Mouse (Mus musculus) heart, embryonic 14.5 days (tissue): ENCODE measurements around the gene Tgtp2. TPM values are rescaled to one million over a fixed set of nuclear protein-coding genes. Genes with fewer than 3 reads are reported as not detected.
"Not testable (repeated sequence)": the region's sequence is repeated elsewhere in the genome, so short reads cannot be mapped to it uniquely, and the experiment has no call there.

Experiments
- ATAC-seq: fragments of 200-750 bp; cut with Nextera tagmentation; 2 replicates; pipeline ENCODE4 v1.8.0; 2017; ENCODE audit warnings: low read depth, moderate TSS enrichment; ENCODE audit not compliant: insufficient number of reproducible peaks, insufficient read depth, low FRiP score
- H3K27ac ChIP-seq, 2 experiments: fragments of 200-500 bp in 1 of 2; fragments of 300-500 bp in 1 of 2; sonication (generic) in 1 of 2; replicated peaks in 1 of 2; 2 replicates each; pipeline ENCODE4 v1.5.1; 2012 to 2014; ENCODE audit warnings: low read depth in 2 of 2, low read length in 2 of 2, control low read depth in 1 of 2, mild to moderate bottlenecking in 1 of 2, mixed read lengths in 1 of 2; ENCODE audit not compliant: control insufficient read depth in 1 of 2, insufficient read depth in 1 of 2
- H3K27me3 ChIP-seq: fragments of 300-500 bp; sonication (generic); 2 replicates; pipeline ENCODE4 v1.6.1; 2014; ENCODE audit warnings: mild to moderate bottlenecking, low read length, control low read depth; ENCODE audit not compliant: control insufficient read depth, insufficient read depth
- H3K36me3 ChIP-seq: fragments of 300-500 bp; sonication (generic); 2 replicates; pipeline ENCODE4 v1.6.1; 2014; ENCODE audit warnings: mild to moderate bottlenecking, control low read depth, low read length, mixed read lengths; ENCODE audit not compliant: control insufficient read depth, insufficient read depth
- H3K4me1 ChIP-seq, 2 experiments: fragments of 200-500 bp in 1 of 2; fragments of 300-500 bp in 1 of 2; sonication (generic) in 1 of 2; 2 replicates each; pipeline ENCODE4 v1.6.1; 2012 to 2014; ENCODE audit warnings: low read length in 2 of 2, control low read depth in 1 of 2, mixed read lengths in 1 of 2; ENCODE audit not compliant: control insufficient read depth in 2 of 2, insufficient read depth in 2 of 2
- H3K4me2 ChIP-seq: fragments of 300-500 bp; sonication (generic); 2 replicates; pipeline ENCODE4 v1.6.1; 2014; ENCODE audit warnings: mild to moderate bottlenecking, low read length
- H3K4me3 ChIP-seq, 2 experiments: fragments of 200-500 bp in 1 of 2; fragments of 300-500 bp in 1 of 2; sonication (generic) in 1 of 2; 2 replicates each; pipeline ENCODE4 v1.5.1; 2012 to 2014; ENCODE audit warnings: low read length in 2 of 2, mild to moderate bottlenecking in 2 of 2, control low read depth in 1 of 2, low read depth in 1 of 2, moderate library complexity in 1 of 2; ENCODE audit not compliant: control insufficient read depth in 1 of 2, insufficient read depth in 1 of 2
- H3K9ac ChIP-seq: fragments of 300-500 bp; sonication (generic); 2 replicates; pipeline ENCODE4 v1.6.1; 2014; ENCODE audit warnings: mild to moderate bottlenecking, low read length
- H3K9me3 ChIP-seq: fragments of 300-500 bp; sonication (generic); 2 replicates; pipeline ENCODE4 v1.6.1; 2016; ENCODE audit warnings: low read length, control low read depth; ENCODE audit not compliant: control insufficient read depth
- WGBS: fragments of 180-500 bp; shearing (Covaris S2); extraction: QIAGEN DNeasy Blood & Tissue Kit; methylation state at CpG from one replicate; pipeline ENCODE4 v1.1.7; 2014; 5-methylcytosine and 5-hydroxymethylcytosine counted together
- polyA plus RNA-seq: library from polyadenylated mRNA; unstranded; fragments of >200 nt; fragmentation: Nextera tagmentation; extraction: Ambion mirVana; gene quantifications from 2 replicates; pipeline ENCODE4 v1.2.1, GENCODE M21; 2014

Gene Tgtp2
- polyA plus RNA-seq, 1 experiment from 2014 or later, result not detected

DNA sequence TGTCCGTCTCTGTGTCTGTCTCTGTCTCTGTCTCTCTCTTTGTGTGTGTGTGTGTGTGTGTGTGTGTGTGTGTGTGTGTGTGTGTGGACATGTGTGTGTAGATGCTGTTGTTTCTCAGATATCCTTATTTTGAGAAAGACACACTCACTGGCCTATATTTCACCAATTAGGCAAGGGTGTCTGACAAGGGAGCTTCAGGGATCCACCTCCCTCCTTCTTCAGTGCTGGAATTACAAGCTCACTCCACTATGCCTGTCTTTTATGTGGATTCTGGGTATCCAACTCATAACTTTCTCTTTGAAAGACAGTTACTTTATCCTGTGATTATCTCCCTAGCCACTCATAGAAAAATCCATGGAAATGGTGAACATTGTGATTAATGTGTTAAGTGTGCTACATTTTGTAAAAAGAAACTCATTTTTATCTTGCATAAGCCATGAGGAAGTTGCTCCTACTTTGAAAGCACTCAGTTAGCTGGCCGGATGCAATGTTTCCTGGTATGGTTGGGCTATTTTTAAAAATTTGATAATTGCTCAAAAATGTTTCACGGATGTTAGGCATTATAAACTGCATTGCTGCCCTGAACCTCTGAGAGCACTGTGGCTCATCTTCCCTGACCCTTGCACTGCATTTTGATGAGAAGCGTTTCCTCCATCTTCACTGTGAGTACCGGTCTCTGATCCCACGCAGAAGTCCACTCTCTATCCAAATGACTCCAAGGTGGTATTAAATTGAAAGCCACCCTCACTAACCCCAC, 12.2 kb upstream of the Tgtp2 start, which contains the start of gene Ifi47:
TSS of gene Ifi47 (plus strand) at position 587 of the 757 bp plus-strand sequence.
- H3K9ac ChIP-seq, ATAC-seq, H3K27me3 ChIP-seq, H3K4me2 ChIP-seq, H3K4me3 ChIP-seq, H3K4me1 ChIP-seq, H3K36me3 ChIP-seq, H3K9me3 ChIP-seq: not testable (repeated sequence)
- WGBS, result 56% methylated on average over 6 of the region's 6 CpGs
- H3K27ac ChIP-seq, result peak within 1 kb of the TSS; percentile 47 to 70; a peak in 3 of 4 replicates

DNA sequence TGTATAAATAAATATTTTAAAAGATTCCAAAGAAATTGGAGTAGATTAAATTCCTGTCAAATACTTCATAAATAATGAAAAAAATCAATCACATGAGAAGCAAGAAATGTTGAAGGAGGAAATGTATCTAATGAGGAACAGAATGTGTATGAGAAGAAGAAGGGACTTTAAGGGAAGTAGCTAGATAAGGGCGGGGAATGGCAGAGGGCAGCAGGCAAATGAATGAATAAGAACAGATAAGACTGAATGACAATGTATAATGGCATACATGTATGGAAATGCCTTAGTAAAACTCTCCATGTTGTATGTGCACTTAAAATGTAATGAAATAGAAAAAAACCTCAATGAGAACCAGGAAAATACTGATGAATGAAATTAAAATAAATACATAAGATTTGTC, 4.4 kb upstream of the Tgtp2 start:
- no peaks in the 10 kb centered on the region for H3K4me1 ChIP-seq
- ATAC-seq, result no peak
- H3K27ac ChIP-seq, result no peak overlapping the region
- no peak overlapping the region for H3K4me3 ChIP-seq
- 52% methylated on average over 1 of the region's 1 CpGs for WGBS
- H3K4me2 ChIP-seq, result no peak overlapping the region
- H3K9ac ChIP-seq, result no peak overlapping the region
- H3K27me3 ChIP-seq, result no peaks in the 10 kb centered on the region
- H3K9me3 ChIP-seq, result no peaks in the 10 kb centered on the region
- no peaks in the 10 kb centered on the region for H3K36me3 ChIP-seq

DNA sequence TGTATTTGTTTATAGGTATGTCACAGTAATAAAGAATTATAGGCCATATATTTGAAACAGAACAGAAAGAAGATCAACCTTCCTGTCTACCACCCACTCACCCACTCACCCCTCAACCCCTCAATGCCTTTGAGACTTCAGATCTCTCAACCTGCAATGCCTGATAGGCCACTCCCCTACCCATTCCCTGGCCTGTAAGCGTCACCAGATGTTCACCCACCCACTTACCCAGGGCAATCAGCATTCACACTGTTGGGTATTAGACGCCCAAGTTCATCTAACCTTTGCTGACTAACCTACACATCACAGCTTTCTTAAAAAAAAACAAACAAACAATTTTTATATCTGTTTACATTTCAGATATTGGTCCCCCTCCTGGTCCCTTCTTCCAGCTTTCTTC, 2.1 kb downstream of the Tgtp2 start:
- WGBS, result 77% methylated on average over 1 of the region's 2 CpGs
- not testable (repeated sequence) for H3K4me2 ChIP-seq, ATAC-seq, H3K9ac ChIP-seq, H3K9me3 ChIP-seq, H3K36me3 ChIP-seq, H3K27ac ChIP-seq, H3K4me1 ChIP-seq, H3K27me3 ChIP-seq, H3K4me3 ChIP-seq

DNA sequence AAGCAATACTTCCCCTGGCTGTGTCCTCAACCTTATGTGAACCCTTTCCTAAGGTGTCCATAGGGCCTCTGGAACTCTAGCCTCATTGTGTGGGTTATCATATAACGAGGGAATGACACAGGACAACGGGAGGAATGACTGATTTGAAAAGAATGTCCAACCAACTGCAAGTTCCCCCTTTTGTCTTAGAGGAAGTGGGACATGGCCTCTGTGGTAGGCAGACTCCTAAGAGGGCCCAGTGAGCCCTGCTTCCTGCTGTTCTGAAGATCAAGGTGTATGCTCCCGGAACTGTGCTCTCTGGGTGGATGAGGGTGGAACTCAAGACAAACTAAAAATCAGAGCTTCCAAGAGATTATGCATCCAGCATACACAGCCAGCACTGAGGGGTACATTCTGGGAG, 3.9 kb downstream of the Tgtp2 start:
- H3K4me1 ChIP-seq, H3K36me3 ChIP-seq, H3K4me3 ChIP-seq, H3K4me2 ChIP-seq, H3K27me3 ChIP-seq, H3K9me3 ChIP-seq, H3K27ac ChIP-seq, H3K9ac ChIP-seq, ATAC-seq: not testable (repeated sequence)
- WGBS, result 26% methylated on average over 2 of the region's 3 CpGs

DNA sequence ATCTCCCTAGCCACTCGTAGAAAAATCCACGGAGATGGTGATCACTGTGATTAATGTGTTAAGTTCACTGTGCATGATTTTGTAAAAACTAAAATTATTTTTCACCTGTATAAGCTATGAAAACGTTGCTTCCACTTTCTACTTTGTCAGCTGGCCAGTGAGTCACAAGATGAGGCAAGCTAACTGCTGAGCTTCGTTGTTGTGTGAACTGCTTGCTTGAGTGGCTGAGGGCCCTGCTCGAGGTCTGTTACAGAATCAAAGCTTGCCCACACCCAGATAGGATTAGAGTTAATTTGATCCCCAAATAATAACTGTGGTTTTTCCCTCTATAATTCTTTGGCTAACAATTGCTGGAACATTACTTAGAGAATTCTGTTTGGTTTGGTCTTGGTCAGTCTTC, 12.1 kb downstream of the Tgtp2 start:
- not testable (repeated sequence) for H3K27me3 ChIP-seq, H3K27ac ChIP-seq, H3K4me2 ChIP-seq, H3K36me3 ChIP-seq, ATAC-seq, H3K9ac ChIP-seq, H3K4me1 ChIP-seq, H3K4me3 ChIP-seq, H3K9me3 ChIP-seq
- WGBS, result no CpG with 5 or more reads among the region's 5 CpGs

DNA sequence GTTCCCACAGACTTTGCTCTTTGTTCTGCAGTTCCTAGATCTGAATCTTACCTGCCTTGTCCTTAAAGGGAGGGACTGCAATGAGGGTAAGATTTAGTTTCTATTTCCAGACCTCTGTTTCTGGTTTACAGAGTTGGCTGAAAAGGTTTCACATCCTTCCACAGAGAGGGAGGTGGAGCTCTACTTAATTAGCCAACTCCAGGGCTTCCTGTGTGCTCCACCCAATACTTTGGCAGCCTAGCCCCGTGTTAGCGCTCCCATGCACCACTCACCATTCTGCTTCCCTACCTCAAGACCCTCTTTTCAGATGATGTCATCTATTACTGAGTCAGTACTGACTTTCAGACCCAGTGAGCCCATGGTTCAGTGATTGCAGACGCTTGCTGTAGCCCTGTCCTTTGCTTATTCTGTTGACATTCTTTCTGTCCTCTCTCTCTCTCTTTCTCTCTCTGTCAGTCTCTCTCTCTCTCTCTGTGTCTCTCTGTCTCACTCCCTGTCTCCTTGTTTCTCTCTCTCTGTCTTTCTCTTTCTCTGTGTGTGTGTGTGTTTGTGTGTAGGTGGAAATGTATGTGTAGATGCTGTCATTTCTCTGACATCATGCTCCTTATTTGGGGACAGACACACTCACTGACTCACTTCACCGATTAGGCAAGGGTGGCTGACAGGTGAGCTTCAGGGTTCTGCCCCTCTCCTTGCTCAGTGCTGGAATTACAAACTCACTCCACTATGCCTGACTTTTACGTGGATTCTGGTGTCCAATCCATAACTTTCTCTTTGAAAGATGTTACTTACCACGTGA, 12.7 kb downstream of the Tgtp2 start, which contains the start of gene 9930111J21Rik2:
TSS of gene 9930111J21Rik2 (minus strand) at position 150 of the 799 bp plus-strand sequence.
- not testable (repeated sequence) for ATAC-seq, H3K27ac ChIP-seq, H3K36me3 ChIP-seq, H3K9ac ChIP-seq, H3K9me3 ChIP-seq, H3K4me3 ChIP-seq, H3K4me1 ChIP-seq, H3K27me3 ChIP-seq, H3K4me2 ChIP-seq
- WGBS, result 83% methylated on average over 1 of the region's 6 CpGs

DNA sequence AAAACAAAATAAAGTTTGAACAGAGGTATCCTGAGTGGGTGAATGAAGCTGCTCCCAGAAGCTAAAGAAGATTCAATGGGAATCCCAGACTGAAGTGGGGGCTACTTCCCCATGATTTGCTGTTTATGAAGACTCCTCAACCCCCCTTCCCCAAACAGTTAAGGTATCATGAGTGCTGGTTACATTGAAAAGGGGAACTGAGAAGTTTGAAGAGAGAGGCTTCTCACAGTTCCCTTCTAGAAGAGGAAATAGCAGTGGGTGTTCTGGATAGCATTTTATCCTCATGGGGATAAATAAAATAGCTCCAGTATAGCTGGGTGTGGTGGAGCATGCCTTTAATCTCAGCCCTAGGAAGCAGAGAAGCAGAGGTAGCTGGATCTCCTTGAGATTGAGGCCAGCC, 13.9 kb downstream of the Tgtp2 start:
- not testable (repeated sequence) for H3K9me3 ChIP-seq, H3K4me3 ChIP-seq, H3K36me3 ChIP-seq, H3K27ac ChIP-seq, H3K27me3 ChIP-seq, H3K4me2 ChIP-seq, ATAC-seq, H3K4me1 ChIP-seq, H3K9ac ChIP-seq
